Mouse (Mus musculus): Measurements from ENCODE around the gene Arhgap36.

The Arhgap36 gene

DNA sequence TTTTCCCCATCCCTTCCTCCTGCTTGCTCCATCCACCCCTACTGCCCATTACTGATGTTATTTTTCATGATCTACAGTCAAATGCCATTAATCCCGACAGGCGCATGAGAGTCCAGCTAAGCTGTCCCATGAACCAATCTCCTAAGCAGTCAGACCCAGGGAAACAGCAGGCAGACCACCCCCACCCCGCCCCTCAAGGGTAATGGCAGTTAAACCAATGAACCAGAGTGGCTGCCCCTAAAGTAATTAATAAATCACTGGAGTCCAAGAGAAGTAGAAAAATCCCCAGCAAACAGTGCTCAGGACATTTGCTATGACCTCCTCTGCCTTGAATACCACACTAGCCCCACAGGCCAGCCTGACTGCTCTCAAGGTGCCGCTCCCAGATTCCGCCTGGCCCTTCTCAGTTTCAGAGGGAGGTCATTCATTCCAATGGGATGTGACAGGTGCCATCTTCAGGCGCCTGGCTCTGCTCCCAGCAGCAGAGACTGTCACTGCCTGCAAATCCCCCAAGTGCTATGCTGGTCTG lies at the start of gene Arhgap36:
Gene Arhgap36, plus strand, starts transcription at position 504 of the 529 bp plus-strand sequence.
- DNase-seq (ENCODE audit: low spot score in 2 of 2): no peak

DNA sequence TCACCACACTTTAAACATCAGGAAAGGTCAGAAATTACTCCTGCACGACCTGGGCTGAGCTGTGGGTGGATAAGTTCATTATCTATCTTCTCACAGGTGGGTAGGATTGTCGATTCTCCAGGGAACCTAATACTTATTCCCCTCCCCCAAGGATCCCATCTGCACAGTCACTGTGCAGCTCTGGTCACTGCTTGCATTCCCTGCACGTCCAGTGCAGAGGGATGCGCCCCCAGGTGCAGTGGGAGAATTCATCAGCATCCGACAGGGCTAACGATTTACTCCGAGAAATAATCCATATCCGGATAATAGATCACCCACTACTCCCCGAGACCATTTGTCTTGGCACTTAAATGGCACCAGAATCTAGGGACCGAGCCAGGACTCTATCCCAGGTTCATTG lies 6.0 kb upstream of the Arhgap36 start:
- no peak for DNase-seq (ENCODE audit: low spot score in 2 of 2)

DNA sequence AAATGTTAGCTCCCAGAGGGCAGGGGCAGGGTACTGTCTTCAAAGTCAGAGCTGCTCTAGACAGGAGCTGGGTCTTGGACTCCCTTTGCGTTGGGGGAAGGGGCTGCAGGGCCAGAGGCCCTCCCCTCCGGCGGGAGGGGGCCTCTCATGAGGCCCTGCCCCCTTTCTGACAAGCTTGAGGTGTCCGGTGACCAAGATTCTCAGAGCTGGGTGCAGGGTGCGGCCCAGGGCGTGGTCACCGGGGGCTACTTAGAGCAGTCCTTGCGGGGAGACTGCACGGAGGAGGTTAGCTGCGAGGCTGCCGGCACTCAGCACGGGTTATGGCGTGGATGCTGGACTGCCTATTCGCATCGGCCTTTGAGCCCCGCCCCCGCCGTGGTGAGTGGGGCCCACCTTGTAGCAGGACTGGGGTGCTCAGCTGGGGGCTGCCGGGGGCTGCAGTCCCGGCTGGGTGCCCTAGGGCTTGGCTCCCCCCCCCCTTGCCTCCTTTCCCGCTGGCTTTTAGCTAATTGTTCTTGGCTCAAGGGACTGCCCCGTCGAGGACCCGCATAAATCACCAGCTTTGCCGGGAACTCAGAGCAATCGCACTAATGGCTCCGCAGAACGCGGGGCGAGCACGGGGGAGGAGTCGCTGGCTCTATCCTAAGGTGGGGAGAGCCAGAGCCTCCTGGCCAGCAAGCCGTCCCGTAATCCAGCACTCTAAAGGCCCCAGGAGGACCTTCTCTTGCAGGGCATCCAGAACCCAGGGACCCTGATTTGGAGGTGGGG lies 6.7 kb downstream of the Arhgap36 start:
- no peak for DNase-seq (ENCODE audit: low spot score in 2 of 2)

DNA sequence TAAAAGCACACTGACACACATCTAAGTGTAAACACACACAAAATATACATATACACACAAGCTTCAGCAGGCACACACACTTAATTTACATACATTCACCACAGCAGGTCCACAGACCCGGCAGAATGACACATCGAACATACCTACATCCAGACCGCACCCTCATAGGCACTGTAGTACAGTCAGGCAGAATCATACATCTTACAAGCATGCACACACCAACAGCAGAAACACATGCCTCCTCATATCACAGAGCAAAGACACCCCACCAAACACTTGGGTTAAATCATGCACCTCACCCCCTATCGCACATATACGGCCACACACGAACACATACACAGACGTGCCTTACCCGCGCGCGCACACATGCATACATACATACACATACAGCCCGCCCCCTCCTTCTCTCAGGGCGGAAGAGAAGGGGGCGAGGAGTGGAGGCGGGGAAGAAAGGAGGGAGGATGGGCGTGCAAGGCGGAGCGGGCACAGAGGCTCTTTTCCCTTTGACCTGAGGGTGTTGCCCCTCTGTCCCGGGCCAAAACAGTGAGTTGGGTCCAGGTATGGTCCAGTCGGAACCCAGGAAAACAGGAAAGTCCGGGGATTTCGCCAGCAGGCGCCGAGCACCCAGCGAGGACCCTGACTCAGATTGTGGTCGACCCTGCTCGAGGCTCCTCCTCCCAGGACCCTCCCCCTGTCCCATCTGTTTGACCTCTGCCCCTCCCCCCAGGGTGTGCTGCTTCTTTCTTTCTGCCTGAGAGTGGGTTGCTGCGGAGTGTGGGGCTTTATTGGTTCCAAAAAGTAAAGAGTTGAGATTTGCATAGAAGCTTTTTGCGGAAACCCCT lies 16.4 kb downstream of the Arhgap36 start:
- no peak for DNase-seq (ENCODE audit: low spot score in 2 of 2)

DNA sequence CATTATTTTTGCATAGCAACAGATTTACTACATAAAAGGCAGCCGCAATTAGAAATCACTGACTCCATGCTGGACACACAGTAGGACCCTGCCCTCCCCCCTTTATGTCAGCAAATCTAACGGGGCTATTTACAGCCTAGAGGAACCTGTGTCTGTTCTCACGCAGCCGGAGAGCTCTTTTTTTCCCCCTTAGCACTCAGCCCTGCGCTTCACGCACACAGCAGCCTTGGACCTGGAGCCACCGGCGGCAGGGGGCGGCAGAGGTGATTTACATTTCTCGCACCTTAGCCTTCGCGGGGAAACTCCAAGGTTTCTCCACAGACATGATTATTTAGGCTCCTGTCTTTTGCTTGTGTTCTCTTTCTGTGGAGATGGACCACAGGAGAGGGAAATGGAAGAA lies 17.1 kb downstream of the Arhgap36 start:
- no peak for DNase-seq (ENCODE audit: low spot score in 2 of 2)

DNA sequence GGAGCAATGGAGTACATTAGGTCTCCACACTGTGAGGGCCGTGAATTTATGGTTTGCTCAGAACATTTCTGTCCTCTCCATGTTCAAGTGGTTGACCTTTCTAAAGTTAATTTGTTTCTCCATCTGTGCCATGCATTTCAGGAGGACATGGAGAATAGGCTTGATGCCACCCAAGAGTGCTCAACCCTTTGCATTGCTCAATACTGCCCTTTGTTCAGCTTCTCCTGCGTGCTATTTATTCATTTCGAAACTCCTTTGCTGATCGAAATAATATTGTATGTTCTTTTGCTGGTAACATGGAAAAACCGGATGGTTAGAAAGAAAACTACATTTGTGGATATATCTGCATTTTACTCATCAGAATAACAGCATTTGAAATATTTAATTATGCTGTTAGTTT lies 25.4 kb downstream of the Arhgap36 start:
- DNase-seq (ENCODE audit: low spot score in 2 of 2): no peak

DNA sequence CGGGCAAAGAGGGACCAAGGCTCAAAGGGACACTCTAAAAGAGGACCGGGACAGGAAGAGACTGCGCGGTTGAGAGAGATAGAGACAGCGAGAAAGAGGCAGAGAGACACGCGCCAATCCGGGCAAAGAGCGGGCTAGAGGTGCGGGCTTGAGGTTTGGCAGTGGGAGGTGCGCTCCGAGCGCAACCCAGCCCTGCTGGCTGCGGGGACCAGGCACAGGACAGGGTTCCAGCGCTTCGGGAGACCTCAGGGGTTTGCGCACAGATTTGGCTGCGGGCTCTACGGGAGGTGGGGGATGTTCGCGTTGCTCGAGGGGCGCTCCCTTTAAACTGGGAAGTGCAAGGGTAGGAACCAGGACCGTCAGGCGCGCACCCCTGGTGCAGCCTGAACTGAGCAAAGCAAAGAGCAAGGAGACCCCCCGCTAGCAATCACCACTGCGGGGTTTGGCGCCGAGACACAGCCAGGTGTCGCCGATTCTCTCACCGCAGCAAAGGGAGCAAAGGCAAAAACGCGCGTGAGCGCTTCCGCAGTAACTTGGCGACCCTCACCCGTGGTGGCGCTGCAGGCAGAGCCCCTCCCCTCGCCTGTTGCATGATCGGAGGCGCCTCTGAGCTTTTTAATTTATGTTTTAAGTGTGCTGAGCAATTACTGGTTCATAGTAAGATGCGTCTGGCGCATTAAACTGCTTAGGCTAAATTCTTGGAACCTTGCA lies 30.1 kb downstream of the Arhgap36 start:
- DNase-seq (ENCODE audit: low spot score in 2 of 2): no peak
